Mouse (Mus musculus) granulocyte monocyte progenitor cell, adult 5-6 weeks (primary cell): ENCODE data around the gene Tacc2. TPM values are rescaled to one million over a fixed set of nuclear protein-coding genes. Genes with fewer than 3 reads are reported as not detected.

ENCODE experiments used
- ATAC-seq: replicated peaks from 2 replicates; pipeline ENCODE4 v1.8.0; 2016; ENCODE audit warnings: mild to moderate bottlenecking, moderate TSS enrichment, inconsistent platforms; ENCODE audit not compliant: poor library complexity, severe bottlenecking
- total RNA-seq, 2 experiments: library from RNA; stranded (forward) in 1 of 2; stranded (reverse) in 1 of 2; fragments of 200-712, 200-1000 nt in 1 of 2; fragments of >200 nt in 1 of 2; fragmentation: Nextera tagmentation in 1 of 2; gene quantifications; 2 replicates each; pipeline ENCODE4 v1.2.3; 2014 to 2017

The Tacc2 gene
- total RNA-seq, 2 experiments from 2014 or later: 3.7 to 10.9 TPM

DNA sequence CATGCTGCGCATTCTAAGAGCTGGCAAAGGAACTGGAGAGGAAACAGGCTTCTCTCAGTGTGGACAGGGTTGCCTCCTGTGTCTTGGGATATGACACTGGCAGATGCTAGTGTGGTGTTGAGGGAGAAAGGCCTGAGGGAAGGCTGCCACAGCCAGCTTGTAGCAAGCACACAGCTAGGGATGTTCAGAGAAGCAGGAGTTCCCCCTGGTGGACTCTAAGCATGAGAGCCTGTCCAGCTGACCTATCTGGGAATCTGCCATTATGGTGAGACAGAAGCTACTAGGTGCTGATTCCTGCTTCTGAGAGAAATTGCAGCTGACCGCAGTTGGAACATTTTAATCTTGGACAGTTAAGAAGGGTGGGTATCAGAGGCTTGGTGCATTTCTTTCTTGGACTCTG lies 177.6 kb downstream of the Tacc2 start:
- peak; percentile 18; the same call in 1 of the 2 replicates for ATAC-seq

DNA sequence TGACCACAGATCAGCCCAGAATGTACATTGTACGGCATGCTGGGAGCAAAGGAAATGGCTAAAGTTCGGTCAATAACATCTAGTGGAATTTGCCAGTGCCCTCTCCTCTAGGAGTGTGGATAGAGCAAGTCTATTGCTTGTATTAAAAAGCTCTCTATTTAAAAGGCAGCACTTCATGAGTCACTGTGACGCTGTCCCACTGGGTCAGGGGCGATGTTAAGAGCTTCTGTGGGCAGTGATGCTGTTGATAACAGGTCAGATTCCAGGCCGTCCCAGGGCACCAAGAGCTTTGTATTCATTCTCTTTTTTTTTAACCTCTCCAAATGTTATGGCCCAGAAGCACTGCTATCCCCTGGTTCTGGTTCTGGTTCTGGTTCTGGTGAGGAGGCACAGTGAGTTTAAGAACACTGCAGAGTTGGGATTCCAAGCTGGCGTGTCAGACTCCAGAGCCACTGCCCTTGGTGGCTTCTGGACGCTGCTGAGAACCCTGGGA lies 179.2 kb downstream of the Tacc2 start:
- no peak for ATAC-seq

DNA sequence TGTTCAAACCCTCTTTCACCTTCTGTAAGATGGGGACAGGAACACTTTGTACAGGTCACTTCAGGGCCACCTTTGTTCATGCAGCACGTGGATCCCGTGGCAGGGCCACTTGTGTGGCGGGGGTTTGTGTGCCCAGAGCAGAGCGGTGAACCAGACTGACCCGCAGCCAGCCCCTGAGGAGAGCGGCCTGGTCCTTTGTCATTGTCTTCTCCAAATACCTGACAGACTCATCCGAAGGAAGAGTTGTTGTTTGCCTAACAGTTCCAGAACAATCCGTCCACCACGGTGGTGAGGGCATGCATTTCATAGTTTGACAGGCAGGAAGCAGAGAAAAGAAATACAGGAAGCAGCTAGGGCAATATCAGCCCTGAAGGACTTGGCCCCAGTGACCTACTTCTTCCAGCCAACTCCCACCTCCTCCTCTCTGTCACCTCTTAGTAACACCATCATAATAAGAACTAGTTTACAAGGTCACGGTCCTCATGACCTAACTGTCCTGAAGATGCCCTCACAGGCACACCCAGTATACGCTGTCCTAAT lies 180.2 kb downstream of the Tacc2 start:
- no peak for ATAC-seq

- ATAC-seq: peak; percentile 83
These were observed 185.0 kb downstream of the Tacc2 start for GRCm38 (mm10) chr7:130762071-130762897.

- ATAC-seq: no peak
These were observed 186.9 kb downstream of the Tacc2 start for GRCm38 (mm10) chr7:130764160-130764559.

- no peak for ATAC-seq
These were observed 189.4 kb downstream of the Tacc2 start for GRCm38 (mm10) chr7:130766411-130767170.

- no peak for ATAC-seq
These were observed 190.9 kb downstream of the Tacc2 start for GRCm38 (mm10) chr7:130768151-130768550.

- ATAC-seq: peak; percentile 79
These were observed 193.5 kb downstream of the Tacc2 start for GRCm38 (mm10) chr7:130770707-130771106.

GRCm38 (mm10) chr7:130773171-130773830 lies 196.1 kb downstream of the Tacc2 start:
- peak; percentile 68 for ATAC-seq

- peak; percentile 57 for ATAC-seq
These were observed 196.8 kb downstream of the Tacc2 start, which contains the start of gene Btbd16 for GRCm38 (mm10) chr7:130773914-130774630. Gene Btbd16 (plus strand): TSS chr7:130774069.

DNA sequence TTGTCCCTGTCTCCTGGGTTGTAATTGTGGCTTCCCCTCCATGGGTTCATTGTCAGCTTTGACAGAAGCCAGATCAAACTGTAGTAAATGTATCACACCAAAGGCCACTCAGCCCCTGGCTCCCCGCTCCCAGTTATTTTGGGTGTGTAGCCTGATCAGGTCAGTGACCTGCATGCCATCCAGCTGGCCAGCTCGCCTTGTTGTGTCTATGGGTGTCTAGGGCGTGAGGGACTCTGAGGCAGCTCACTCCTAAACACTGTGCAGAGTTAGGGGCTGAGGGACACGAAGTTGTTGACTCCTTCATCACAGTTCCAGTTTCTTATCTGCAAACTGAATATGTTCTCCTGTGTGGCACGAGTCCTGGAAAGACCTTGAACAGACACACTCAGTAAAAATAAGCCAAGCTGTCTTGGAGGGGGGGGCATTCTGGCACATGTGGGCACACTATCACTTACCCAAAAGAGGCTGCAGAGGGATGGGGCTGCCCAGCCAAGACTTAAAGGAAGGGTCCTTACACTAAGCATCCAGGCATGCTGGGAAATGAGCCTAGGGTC lies 203.7 kb downstream of the Tacc2 start:
- no peak for ATAC-seq

GRCm38 (mm10) chr7:130782501-130783050 lies 205.3 kb downstream of the Tacc2 start:
- no peak for ATAC-seq

DNA sequence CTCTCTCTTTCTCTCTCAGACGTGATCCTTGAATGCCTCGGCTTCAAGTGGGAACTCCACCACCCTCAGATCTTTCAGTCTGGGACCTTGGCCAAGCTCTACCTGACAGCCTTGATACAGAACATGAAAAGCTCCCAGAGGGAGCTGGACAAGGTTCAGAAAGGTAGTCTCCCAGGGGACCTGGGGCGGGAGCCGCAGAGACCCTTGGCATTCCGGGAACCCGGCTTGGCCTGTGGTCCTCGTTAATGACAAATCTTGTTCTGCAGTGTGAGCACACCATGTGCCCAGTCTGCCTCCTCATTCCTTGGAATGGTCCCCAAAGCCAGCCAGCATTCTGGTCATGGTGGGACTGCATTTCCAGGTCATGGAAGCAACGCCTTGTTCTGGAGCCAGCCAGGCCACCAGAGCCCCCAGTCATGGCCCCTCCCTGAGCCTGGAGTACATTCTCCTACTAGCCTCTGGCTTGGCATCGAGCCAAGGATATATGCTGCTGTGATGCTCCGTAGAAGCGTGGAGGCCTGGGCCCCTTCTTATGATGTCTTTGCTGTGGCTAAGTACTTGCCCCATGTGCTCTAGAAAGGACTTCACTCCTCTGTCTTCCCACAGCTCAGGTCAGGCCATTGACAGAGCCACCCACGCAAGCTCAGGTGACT lies 208.8 kb downstream of the Tacc2 start:
- ATAC-seq: no peak

- no peak for ATAC-seq
These were observed 209.5 kb downstream of the Tacc2 start for GRCm38 (mm10) chr7:130786708-130787107.

- no peak for ATAC-seq
These were observed 210.3 kb downstream of the Tacc2 start for GRCm38 (mm10) chr7:130787537-130787936.

DNA sequence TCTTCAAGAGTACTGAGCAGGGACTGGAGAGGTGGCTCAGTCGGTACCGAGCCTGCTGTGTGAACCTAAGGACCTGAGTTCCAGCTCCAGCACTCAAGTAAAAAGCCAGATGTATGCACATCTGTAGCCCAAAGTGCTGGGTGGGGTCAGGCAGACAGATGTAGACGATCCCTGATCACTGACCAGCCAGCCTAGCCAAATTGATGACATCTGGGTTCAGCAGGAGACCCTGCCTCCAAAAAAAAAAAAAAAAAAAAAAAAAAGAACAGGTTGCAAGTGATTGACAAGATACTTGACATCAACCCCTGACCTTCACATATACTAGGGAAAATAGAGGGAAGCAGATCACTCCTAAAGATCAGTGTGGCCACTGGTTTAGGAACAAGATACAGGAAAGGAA lies 211.7 kb downstream of the Tacc2 start:
- no peak for ATAC-seq

DNA sequence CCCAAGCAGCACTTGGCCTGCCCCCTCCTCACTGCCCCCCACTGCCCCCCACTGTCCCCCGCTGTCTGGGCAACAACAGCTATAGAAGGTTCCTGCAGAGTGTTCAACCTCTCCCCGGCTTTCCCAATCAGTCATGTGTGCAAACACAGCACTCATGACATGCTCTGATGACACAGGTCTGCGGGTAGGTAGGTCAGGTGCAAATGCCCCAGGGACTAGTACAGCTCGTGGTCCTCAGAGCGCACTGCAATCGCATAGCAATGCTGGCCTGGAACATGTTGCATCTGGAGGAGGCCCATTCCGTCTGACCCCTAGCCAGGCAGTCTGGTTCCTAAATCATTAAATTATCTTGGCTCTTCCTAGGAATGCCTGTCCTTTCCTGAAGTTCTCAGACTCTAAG lies 212.2 kb downstream of the Tacc2 start:
- ATAC-seq: no peak

- no peak for ATAC-seq
These were observed 216.4 kb downstream of the Tacc2 start for GRCm38 (mm10) chr7:130793671-130794070.

- ATAC-seq: peak; percentile 60
These were observed 219.5 kb downstream of the Tacc2 start for GRCm38 (mm10) chr7:130796786-130797185.
